Mouse (Mus musculus) CD4-positive naive resting alpha-beta T cell, adult 76 days (primary cell): ENCODE data around the gene Mfge8. TPM values are rescaled to one million over a fixed set of nuclear protein-coding genes. Genes with fewer than 3 reads are reported as not detected.

Source experiments
- total RNA-seq: library from RNA; stranded (reverse); gene quantifications from one replicate; pipeline ENCODE4 v1.2.4, GENCODE M21; 2023

The Mfge8 gene
- total RNA-seq: 31.6 TPM

DNA sequence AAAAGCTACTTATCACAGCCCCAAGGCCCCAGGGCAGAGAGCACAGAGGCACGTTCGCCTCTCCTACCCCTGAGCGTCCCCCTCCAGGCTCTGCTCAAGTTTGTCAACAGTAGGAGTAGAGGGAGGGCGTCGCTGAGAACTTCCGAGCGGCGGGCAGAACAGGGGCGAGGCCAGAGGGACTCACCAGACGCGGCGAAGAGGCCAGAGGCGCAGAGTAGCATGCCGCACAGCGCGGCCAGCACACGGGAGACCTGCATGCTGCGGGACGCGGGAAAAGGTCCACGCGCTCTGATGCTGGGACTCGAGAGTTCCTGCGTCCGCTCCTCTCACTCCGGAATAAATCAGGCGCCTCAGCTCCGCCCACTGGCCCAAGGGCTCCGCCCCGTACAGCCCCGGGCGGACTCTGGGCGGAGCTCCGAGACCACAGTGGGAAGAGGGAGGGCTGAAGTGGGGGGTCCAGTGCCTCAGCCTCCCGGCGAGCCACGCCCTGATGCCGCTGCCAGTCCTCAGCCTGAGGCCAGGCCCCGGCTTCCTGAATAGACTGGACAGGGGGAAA, at the start of gene Mfge8:
TSS of gene Mfge8 (minus strand) at position 350 of the 556 bp plus-strand sequence.

DNA sequence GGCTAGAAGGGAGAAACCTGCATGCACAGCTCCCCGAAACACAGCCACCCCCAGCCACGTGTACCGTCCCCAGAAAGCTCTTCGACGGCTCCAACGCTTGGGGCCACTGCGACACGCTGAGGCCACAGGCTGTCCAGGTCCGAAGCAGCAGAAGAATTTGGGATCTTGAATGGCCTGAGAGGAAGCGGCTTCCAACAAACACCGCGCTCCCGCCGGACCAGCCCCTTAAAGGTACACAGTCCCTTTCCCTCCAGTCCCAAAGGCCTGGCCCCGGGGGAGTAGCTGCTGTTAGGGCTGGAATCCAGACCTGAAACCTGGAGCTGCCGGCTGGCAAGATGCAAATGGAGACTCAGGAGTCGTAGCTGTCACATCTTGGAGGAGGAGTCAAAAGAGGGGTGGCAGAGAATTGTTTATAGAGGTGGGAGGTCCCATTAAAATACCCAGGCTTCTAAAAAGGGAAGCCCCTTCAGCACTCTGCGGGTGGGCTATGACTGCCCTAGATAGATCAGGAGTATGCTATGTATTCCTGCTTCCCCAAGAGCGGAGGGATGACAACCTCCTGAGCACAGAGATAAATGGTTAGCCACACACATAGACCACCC, 17.9 kb downstream of the Mfge8 start, which contains the start of gene Hapln3:
TSS of gene Hapln3 (minus strand) at position 176 of the 602 bp plus-strand sequence.

Other genes with a start within 250 kb of the Mfge8 start
- gene Isg20, start 235.6 kb downstream of the Mfge8 start, total RNA-seq: 19.1 TPM
- gene Acan, start 95.6 kb downstream of the Mfge8 start, total RNA-seq: not detected
- not detected for gene Hapln3, start 18.0 kb downstream of the Mfge8 start, total RNA-seq
- 116 TPM for gene Abhd2, start 124.1 kb upstream of the Mfge8 start, total RNA-seq
- not detected for gene Rlbp1, start 238.0 kb upstream of the Mfge8 start, total RNA-seq
- gene Fanci, start 242.9 kb upstream of the Mfge8 start, total RNA-seq: 12.2 TPM